Mouse (Mus musculus) midbrain, embryonic 13.5 days (tissue): ENCODE measurements at regions not wholly inside any gene's neighbourhood (a gene's known extent, or its start where the extent isn't known, plus 50 kb on each side); places are given as distances from the start of the nearest gene placed in this dataset.

Experiments
- ATAC-seq: fragments of 200-750 bp; cut with Nextera tagmentation; 2 replicates; pipeline ENCODE4 v1.8.0; 2017; ENCODE audit warnings: mild to moderate bottlenecking, moderate TSS enrichment, moderate library complexity
- H3K27ac ChIP-seq: fragments of 300-500 bp; sonication (generic); 2 replicates; pipeline ENCODE4 v1.5.1; 2015; ENCODE audit warnings: inconsistent platforms, mild to moderate bottlenecking, moderate library complexity
- H3K27me3 ChIP-seq: fragments of 300-500 bp; sonication (generic); 2 replicates; pipeline ENCODE4 v1.6.1; 2015; ENCODE audit warnings: mild to moderate bottlenecking, inconsistent platforms
- H3K36me3 ChIP-seq: fragments of 300-500 bp; sonication (generic); 2 replicates; pipeline ENCODE4 v1.6.1; 2015; ENCODE audit warnings: mild to moderate bottlenecking, inconsistent platforms
- H3K4me1 ChIP-seq: fragments of 300-500 bp; sonication (generic); replicated peaks from 2 replicates; pipeline ENCODE4 v1.6.1; 2015; ENCODE audit warnings: inconsistent platforms
- H3K4me2 ChIP-seq: fragments of 300-500 bp; sonication (generic); replicated peaks from 2 replicates; pipeline ENCODE4 v1.6.1; 2015; ENCODE audit warnings: moderate library complexity, mild to moderate bottlenecking, inconsistent platforms
- H3K4me3 ChIP-seq: fragments of 300-500 bp; sonication (generic); replicated peaks from 2 replicates; pipeline ENCODE4 v1.5.1; 2015; ENCODE audit warnings: mild to moderate bottlenecking, inconsistent platforms
- H3K9ac ChIP-seq: fragments of 300-500 bp; sonication (generic); replicated peaks from 2 replicates; pipeline ENCODE4 v1.6.1; 2015; ENCODE audit warnings: mild to moderate bottlenecking, inconsistent platforms
- H3K9me3 ChIP-seq: fragments of 300-500 bp; sonication (generic); 2 replicates; pipeline ENCODE4 v1.6.1; 2016; ENCODE audit warnings: mild to moderate bottlenecking, inconsistent platforms
- WGBS: fragments of 180-500 bp; shearing (Covaris S2); methylation state at CpG from one replicate; pipeline ENCODE4 v1.1.7; 2015; 5-methylcytosine and 5-hydroxymethylcytosine counted together

DNA sequence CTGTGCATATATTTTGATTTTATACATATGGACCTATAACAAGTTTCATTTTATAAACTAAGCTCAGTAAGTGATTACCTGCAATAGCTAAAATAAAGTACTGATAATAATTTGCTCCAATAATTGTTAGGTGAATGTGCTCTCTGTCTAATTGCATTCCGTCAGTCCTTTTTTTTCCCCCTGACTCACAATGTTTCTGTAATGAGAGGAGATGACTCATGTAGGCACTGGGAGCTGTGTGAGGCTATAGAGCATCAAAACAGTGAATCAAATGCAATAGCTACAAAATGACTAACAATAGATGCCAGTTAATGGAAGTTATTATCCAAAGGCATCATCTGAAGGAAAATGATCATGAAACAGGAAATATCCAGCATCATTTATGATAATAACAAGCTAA lies 451.3 kb downstream of the Epha3 start:
- Histone ChIP-seq H3K27me3 (no peaks in the 10 kb centered on the region), H3K9ac (no peak overlapping the region), H3K36me3 (no peaks in the 10 kb centered on the region), H3K4me1 (no peaks in the 10 kb centered on the region), H3K4me2 (no peak overlapping the region), H3K9me3 (no peaks in the 10 kb centered on the region), H3K4me3 (no peak overlapping the region), H3K27ac (no peak overlapping the region)
- no peak for ATAC-seq
- 86% methylated on average over 1 of the region's 1 CpGs for WGBS

GRCm38 (mm10) chr16:63452301-63452700 lies 411.7 kb downstream of the Epha3 start:
- 86% methylated on average over 4 of the region's 4 CpGs for WGBS
- Histone ChIP-seq H3K4me1 (no peaks in the 10 kb centered on the region), H3K36me3 (no peaks in the 10 kb centered on the region), H3K27ac (no peak overlapping the region), H3K4me3 (no peak overlapping the region), H3K4me2 (no peak overlapping the region), H3K9ac (no peak overlapping the region), H3K9me3 (no peaks in the 10 kb centered on the region), H3K27me3 (no peaks in the 10 kb centered on the region)
- no peak for ATAC-seq

DNA sequence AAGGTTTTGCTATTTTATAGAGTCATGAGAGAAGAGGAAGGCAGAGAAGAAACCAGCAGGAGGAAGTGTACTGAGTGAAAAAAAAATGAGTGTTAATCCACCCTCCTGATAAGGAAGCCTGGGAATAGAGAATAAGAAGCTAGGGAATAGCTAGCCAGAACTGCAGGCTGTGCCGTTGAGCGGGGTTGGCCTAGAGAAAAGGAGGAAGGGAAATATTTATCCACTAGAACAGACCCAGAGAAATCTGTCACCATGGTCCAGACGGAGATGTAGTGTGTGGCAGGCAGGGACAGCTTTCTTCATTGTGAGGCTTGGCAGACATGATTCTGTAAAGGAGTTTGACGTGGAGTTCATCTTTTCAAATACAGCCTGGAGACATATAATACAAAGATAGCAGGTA lies 397.4 kb downstream of the Epha3 start:
- Histone ChIP-seq H3K4me3 (no peak overlapping the region), H3K27ac (no peak overlapping the region), H3K9ac (no peak overlapping the region), H3K4me2 (no peak overlapping the region), H3K4me1 (no peaks in the 10 kb centered on the region), H3K27me3 (no peaks in the 10 kb centered on the region), H3K9me3 (no peaks in the 10 kb centered on the region), H3K36me3 (no peaks in the 10 kb centered on the region)
- ATAC-seq: no peak
- WGBS: 67% methylated on average over 4 of the region's 4 CpGs

DNA sequence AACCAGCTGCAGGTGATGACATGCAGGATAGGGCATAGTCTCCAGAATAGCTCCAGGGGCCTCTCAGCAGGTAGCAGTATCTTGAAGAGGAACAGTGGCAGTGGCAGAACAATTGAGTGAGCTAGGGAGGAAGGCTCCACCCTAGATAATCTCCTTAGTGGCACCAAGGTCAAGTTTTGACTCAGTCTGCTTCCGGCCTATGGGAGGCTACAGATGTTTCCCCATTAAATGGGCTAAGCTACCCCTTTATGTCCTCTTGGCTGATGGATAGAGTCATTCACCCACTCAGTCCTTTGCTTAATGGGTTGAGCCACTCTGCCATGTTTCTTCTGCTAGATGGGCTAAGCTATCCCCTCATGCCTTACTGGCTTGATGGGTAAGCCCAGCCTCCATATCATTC lies 395.1 kb downstream of the Epha3 start:
- 79% methylated on average over 1 of the region's 1 CpGs for WGBS

More for the DNA sequence above, 395.1 kb downstream of the Epha3 start:
- Histone ChIP-seq H3K4me2 (no peak overlapping the region), H3K4me3 (no peak overlapping the region), H3K27me3 (no peaks in the 10 kb centered on the region), H3K9ac (no peak overlapping the region), H3K27ac (no peak overlapping the region), H3K36me3 (no peaks in the 10 kb centered on the region), H3K9me3 (no peaks in the 10 kb centered on the region), H3K4me1 (no peaks in the 10 kb centered on the region)
- no peak for ATAC-seq
